Mouse (Mus musculus) cerebellum, postnatal 36 days (tissue): ENCODE data around the gene Myo1a.
A peak's percentile ranks its signal among the peaks of the same experiment; 100 is the strongest.

Experiments
- DNase-seq, 2 experiments: peaks; one replicate each; pipeline ENCODE4 v3.0.0; 2021 to 2022; ENCODE audit warnings: mixed read lengths in 2 of 2

Gene Myo1a

DNA sequence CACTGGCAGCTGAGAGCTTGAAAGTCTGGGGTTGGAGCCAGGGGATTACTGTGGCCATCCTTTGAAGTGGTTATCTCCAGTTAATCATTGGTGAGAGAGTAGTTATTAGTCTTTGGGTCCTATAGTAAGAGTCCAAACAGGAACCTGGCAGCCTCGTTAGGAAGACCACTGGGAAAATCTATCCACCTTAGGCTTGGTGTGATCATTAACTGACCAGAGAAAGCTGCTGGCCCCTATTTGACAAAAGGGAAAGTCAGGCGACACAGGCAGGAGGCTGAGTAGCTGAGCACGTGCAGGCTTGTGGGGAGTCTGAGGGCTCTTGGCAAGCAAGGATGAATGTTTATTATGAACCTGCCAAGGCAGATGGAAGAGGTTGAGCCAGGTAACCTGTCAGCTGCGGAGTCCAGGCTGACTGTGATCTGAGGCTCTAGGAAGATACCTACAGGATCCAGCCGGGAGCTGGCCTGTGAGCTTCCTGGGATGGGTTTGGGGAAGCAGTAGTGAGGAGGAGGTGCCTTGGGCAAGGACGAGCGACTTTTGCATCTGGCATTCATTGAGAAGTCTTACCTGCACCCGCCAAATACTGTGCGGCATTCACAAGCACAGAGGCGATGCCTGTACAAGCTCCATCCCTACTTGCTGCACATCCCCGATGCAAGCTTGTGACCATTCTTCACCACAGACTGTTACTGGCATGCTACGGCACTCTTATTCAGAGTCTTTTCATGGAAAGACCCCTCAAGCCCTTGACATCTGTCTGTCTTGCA is 59.1 kb downstream of the Myo1a start:
- peak; percentile 27 to 31 for DNase-seq

DNA sequence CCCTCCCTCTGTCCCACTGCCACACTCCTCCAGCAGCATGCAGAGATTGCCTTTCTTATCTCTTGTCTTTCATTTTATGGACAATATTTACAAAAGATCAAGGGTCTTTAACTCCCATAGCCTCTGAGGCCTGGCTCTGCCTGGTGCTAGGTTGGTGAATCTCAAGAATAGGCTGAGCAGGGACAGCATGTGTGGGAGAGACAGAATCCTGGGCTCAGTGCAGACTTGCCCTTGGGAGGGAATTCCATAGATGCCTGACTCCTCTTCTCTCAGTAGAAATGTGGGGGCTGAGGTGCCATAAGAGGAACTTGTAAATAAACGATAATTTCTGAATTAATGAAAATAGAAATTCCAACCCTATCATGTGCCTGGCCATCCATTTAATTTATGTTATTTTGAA is 61.6 kb downstream of the Myo1a start:
- no peak for DNase-seq
